Mouse (Mus musculus) layer of hippocampus, adult 9-10 months (tissue): Measurements from ENCODE around the gene Olfr323.

ENCODE experiments used
- DNase-seq: peaks from one replicate; pipeline ENCODE4 v3.0.0; 2022; ENCODE audit warnings: low spot score

Gene Olfr323

GRCm38 (mm10) chr11:58630401-58630800, at the start of gene Olfr323:
Gene Olfr323, minus strand, starts transcription at chr11:58630501.
- DNase-seq, result no peak

GRCm38 (mm10) chr11:58671825-58672224, 41.5 kb upstream of the Olfr323 start:
- no peak for DNase-seq

GRCm38 (mm10) chr11:58669252-58669651, 39.0 kb upstream of the Olfr323 start:
- DNase-seq, result no peak

GRCm38 (mm10) chr11:58658596-58658995, 28.3 kb upstream of the Olfr323 start, which contains the start of gene Olfr322:
Gene Olfr322, plus strand, starts transcription at chr11:58658782.
- DNase-seq, result no peak

- no peak for DNase-seq
These were observed 24.9 kb upstream of the Olfr323 start for GRCm38 (mm10) chr11:58655151-58655550.

- DNase-seq, result no peak
These were observed 13.0 kb upstream of the Olfr323 start for GRCm38 (mm10) chr11:58643350-58643749.

GRCm38 (mm10) chr11:58641638-58642358, 11.5 kb upstream of the Olfr323 start:
- no peak for DNase-seq

GRCm38 (mm10) chr11:58641057-58641456, 10.8 kb upstream of the Olfr323 start:
- no peak for DNase-seq

GRCm38 (mm10) chr11:58640272-58640867, 10.1 kb upstream of the Olfr323 start, which contains the start of gene Trim58:
Gene Trim58, plus strand, starts transcription at chr11:58640465.
- no peak for DNase-seq

GRCm38 (mm10) chr11:58638176-58638701, 7.9 kb upstream of the Olfr323 start:
- no peak for DNase-seq

GRCm38 (mm10) chr11:58636376-58636977, 6.2 kb upstream of the Olfr323 start:
- DNase-seq, result no peak

GRCm38 (mm10) chr11:58634878-58635277, 4.6 kb upstream of the Olfr323 start:
- no peak for DNase-seq

- no peak for DNase-seq
These were observed 4.2 kb downstream of the Olfr323 start for GRCm38 (mm10) chr11:58626146-58626545.

- no peak for DNase-seq
These were observed 11.5 kb downstream of the Olfr323 start for GRCm38 (mm10) chr11:58618793-58619192.

GRCm38 (mm10) chr11:58618369-58618768, 11.9 kb downstream of the Olfr323 start:
- DNase-seq, result no peak

GRCm38 (mm10) chr11:58615975-58616374, 14.3 kb downstream of the Olfr323 start, which contains the start of gene 2210407C18Rik:
Gene 2210407C18Rik, minus strand, starts transcription at chr11:58616075.
- no peak for DNase-seq

GRCm38 (mm10) chr11:58614526-58614925, 15.8 kb downstream of the Olfr323 start:
- no peak for DNase-seq

GRCm38 (mm10) chr11:58613359-58613758, 16.9 kb downstream of the Olfr323 start:
- no peak for DNase-seq

- DNase-seq, result no peak
These were observed 23.3 kb downstream of the Olfr323 start for GRCm38 (mm10) chr11:58607030-58607429.

GRCm38 (mm10) chr11:58606177-58606919, 24.0 kb downstream of the Olfr323 start:
- DNase-seq, result no peak

- DNase-seq, result no peak
These were observed 25.1 kb downstream of the Olfr323 start for GRCm38 (mm10) chr11:58605228-58605627.

GRCm38 (mm10) chr11:58604688-58605087, 25.6 kb downstream of the Olfr323 start:
- no peak for DNase-seq
